Mouse (Mus musculus) heart, adult 8-10 months (tissue): ENCODE results near the gene Gm20388. TPM values are rescaled to one million over a fixed set of nuclear protein-coding genes. Genes with fewer than 3 reads are reported as not detected.

Experiments used
- DNase-seq: peaks from one replicate; pipeline ENCODE4 v3.0.0; 2022; ENCODE audit warnings: low spot score
- total RNA-seq, 4 experiments: library from RNA; stranded (reverse); gene quantifications; 2 replicates each; pipeline ENCODE4 v1.2.4; 2022

Gene Gm20388
- total RNA-seq, 4 experiments from 2014 or later = 4.2 to 6.7 TPM; not detected in 2

DNA sequence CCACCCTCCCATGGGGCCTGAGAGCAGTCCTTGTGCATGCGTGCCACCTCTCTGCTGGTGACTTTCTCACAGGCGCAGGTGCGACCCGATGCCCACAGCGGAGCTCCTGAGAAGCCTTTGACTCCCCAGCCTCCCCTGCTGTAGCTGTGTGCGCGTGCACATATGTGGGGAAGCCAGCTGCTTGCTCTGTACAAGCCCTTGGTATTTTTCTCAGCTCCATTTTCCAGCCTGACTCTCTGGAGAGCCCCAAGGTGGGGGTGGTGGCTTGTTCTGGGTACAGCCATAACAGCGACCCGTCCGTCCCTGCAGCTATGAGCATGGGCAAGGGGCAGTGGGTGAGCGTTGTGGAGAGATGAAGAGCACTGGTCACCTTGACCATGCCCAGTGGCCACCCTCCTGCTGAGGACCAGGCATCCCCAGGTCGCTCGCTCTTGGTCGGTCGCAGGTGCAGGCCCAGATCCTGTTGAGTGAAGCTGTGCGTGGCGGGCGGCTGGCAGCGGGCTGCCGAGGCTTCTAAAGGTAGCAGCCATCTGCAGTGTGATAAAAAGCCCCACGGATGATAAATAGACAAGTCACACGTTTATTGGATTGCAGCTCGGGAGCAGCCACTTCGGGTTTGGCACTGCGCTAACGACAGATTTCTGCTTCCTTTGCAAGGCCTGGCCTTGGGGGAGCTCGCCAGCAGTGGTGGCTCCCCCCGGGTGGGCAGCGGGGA lies 502.4 kb downstream of the Gm20388 start:
- no peak for DNase-seq

DNA sequence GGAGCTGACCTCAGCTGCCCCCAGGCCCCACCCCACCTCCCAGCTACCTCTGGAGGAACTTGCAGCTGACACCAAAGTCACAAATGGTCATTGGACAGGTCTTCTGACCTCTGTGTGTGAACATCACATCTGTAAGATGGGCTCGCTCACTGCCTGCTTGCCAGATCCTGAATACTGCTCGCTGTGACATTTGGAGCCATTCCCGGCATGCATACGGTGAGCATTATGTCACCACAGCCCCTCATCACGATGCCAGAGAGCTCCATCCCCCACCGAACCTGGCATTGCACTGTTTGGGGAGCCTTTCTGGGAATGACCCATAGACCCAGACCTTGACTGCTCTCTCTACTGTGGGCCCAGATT lies 503.0 kb downstream of the Gm20388 start:
- no peak for DNase-seq

DNA sequence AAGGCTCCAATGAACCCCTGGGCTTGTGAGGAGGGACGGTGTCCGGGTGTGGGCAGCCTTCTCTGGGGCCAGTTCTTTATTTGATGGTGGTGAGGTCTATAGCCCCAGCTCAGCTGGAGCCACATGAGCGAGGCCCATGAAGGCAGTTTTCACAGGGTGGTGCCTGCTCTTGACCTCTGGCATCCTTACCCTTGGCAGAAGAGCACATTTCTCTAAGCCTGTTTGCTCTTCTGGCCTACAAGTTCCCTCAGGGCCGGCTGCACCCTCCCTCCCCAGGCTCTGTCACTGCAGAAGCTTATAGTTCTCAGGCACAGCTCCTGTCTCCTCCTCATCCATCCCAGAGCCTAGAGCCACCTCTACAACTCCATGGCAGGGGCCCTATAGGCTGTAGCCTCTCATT lies 503.6 kb downstream of the Gm20388 start:
- no peak for DNase-seq

DNA sequence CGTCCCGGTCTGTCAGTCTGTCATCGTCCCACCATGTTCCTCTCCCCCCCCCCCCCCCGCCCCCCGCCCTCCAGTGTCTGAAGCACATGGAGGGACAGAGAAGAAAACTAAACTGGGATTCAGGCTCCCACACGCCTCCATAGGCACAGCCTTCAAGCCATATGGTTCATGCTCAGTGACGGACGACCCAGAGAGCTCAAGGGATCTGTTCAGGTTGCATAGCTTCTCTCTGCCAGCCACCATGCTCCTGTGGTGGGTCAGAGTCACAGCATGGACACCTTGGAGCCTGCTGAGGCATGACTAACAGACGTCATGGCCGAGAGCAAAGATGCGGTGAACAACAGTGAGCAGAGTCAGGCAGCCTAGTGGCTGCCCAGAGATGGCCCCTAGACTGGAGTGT lies 504.8 kb downstream of the Gm20388 start:
- no peak for DNase-seq

DNA sequence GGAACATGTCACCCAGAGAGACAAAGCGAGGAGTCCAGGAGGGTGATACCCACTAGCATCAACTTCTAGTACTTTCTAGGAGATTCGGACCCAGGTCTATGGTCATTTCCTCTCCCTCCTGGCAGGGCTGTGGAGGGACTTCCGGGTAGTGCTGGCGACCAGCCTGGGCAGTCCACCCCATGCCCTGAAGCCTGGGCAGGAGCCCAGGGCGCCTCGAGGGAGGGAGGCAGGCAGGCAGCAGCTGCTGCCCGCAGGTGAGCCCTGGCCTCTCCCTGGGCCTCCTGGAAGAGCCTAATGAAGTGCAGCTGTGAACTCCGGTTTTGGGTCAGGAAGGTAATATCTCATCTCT lies 505.5 kb downstream of the Gm20388 start:
- DNase-seq = no peak

DNA sequence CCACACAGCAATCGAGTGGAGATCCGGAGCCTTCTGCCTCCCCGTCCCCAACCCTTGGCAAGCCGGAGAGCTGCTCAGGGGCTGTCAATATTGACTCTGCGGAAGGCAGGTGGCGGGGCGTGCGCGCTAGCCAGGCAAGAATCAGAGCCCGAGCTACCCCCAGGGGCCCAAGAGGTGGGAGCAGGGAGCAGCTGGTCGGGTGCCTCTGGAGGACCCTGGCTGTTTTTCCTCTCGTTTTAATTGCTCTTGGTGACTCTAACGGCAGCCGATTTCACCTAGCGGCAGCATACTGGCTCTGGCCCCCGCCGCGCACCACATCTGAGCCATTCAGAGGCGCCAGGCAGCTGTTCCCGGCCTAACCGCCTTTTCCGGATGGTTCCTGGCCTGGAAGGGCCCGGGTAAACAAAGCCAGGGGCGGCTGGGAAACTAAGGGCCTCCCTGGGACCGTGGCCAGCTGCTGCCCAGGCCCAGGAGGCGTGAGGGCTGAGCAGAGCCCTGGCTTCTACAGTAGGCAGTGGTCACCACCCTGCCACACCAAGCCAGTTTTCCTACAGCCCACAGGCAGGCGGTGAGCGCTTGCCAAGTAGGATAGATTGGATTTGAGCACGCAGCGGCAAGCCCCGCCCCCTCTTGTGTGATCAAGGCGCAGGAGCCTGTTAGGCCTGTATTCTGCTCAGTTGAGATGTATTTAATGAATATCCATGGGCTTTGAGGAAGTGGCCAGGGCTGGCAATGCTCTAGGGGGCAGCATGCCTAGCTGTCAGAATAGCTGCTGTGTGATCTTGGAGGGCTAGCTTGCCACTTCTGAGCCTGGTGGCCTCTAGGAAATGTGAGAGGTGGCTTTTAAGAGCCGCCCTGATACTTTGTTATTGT lies 506.1 kb downstream of the Gm20388 start:
- peak; percentile 71 for DNase-seq

DNA sequence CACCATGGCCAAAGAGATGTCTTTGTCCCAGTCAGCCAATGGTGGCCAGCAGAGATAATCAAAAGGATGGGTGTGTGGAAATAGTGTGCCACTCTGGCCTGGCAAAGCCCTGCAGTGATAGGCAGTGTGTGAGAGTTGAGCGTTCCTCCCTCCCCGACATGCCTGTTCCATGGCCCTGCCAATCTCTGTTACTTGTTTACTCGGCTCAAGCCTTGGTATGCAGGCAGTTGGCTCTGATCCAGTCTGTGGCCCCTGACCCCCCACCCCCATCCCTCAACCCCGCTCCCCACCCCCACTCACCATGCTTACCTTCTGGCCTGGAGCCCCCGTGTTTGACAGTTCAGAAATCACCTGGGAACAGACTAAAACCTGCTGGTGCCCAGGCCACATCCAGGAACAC lies 507.5 kb downstream of the Gm20388 start:
- DNase-seq = no peak

DNA sequence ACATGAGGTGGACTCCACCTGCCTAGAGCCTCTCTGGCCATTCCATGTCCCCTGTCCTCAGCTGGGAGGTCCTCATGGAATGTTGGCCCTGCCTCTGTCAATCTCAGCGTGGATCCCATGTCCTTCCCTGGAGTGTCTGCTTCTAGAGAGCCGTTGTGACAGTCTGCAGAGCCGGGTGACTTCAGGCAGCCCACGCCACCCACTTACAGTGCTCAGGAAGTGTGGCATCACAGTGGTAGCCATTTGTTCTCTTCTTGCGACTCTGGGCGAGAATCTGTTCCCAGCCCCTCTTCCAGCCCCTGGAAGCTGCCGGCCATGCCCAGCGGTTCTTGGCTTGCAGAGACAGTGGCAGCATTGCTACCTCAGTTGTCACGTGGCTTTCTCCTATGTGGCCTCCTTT lies 509.0 kb downstream of the Gm20388 start:
- no peak for DNase-seq

DNA sequence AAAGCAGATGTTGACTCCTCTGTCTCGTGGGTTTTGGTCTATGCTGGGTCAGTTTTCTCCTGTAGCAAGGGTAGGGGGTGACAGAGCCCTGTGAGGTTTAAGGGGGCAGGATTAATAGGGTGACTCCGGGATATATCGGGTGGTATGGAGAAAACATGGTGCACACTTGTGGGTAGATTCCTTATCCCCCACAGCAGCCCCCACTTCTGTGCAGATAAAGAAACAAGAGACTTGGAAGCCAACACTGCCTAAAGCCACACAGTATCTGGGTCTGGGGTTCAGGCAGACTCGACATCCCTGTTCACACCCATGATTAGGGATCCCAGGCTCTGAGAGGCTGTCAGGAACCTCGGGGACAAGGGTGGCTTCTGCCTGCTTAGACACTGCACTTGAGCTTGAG lies 509.6 kb downstream of the Gm20388 start:
- DNase-seq = no peak

DNA sequence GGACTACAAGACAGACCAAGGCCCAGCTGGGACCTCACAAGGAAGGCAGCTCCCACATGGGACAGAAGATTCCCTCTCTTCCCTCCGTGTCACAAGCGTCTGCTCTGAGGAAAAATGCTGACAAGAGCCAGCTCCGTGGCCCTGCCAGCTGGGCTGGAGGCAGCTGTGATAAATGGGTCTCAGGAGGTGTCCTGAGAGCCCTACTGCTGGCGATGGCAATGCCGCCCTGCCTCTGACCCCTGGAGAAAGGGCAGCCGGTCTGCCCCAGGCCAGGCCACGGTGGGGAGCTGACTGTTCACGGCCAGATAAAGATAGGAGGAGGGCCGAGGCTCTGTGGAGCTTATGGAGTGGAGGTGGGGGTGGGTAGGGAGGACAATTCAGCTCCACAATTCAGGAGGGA lies 511.0 kb downstream of the Gm20388 start:
- DNase-seq = no peak

DNA sequence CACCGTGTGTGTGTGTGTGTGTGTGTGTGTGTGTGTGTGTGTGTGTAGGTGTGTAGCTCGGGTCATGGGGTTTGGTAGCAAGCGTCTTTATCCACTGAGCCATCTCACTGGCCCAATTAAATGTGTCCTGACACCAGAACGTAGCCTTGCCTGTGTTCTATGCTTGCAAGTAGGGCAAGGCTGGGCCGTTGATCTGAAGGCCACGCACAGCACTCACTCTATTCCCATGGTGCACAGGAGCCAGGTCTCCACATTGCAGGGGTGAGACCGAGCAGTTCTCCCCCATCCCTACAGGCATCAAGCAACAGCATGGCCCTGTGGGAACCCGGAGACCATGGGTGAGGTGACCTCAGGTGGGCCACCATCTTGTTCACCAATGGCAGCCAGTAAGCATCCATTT lies 511.6 kb downstream of the Gm20388 start:
- no peak for DNase-seq

DNA sequence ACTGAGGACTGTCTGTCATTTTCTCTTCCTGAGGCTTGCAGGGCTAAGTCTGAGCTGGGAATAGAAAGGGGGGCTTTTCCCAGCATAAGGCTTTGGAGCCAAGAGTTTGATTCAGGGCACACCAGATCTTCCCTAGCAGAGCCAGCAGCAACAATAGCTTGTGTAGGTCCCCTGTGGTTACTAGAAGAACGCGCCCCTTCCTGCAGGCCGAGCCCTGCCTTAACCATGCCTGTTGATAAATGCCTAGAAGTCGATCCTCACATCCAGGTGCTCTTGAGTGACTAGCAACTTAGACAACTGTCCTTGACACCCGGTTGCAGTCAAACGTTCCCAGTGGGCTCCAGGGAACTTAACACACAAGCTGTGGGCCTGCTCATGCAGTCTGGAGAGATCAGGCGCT lies 512.9 kb downstream of the Gm20388 start:
- DNase-seq = no peak

DNA sequence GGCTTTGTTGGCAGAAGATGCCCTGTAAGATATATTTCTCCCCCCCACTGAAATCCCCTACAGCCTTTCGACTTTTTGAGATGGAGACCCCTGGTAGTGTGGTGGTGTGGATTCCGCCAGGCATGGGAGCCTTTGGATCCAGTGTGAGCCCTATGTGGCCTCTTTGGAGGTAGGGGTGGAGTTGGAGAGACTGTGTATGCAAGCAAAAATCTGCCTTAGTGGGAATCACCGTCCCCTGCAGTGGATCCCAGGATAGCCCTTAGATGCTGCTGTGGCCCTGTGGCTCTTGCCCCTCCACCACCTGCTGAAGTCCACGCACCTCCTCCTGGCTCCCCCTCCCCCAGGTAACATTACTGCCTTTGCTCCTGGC lies 514.2 kb downstream of the Gm20388 start:
- DNase-seq = no peak

DNA sequence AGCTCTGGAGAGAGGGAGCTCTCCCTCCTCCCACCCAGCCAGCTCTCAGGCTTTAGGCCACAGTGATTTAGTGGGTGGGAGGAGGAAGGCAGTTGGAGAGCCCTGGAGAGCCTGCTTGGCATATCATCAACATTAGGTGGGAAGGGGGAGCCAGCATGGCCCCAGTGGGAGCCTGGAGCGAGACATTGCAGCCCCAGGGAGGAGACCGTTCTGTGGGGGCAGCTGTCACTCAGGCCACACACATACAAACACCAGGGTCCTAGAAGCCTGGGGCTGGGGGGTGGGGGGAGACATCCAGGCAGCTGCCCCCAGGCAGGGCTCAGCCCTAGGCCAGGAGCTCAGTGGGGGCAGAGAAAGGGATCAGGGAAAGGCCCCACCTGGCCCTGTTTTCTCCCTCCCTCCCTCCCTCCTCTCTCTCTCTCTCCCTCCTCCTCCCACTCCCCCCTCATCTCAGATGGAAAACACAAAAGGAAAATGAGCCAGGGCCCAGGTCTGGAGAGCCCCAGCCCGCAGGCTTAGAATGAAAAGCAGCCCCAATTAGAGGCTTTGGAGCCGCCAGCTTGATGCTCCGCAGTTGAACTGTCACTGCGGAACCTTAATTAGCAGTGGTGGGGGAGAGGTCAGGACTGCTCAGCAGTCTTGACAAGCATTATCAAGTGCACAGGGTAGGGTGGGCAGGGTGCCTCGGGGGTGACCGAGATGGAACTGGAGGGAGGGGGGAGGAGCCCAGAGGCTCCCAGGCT lies 514.7 kb downstream of the Gm20388 start:
- DNase-seq = no peak

DNA sequence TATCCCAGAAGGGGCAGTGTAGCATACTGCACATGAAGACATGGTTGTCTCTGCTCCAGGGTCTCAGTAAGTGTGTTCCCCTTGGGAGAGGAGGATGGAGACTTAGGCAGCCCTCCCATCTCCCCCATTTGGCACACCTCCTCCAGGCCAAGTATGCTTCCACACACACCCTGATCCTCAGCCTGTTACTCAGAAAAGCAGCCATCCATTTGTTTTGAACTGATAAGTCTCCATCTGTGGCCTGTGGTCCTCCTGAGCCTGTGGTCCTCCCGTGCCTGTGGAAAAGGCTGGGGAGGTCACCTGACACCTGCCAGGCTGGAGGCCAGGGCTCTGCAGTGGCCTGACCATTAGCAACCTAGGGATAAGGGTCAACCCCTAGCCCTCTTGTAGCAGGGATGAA lies 515.5 kb downstream of the Gm20388 start:
- no peak for DNase-seq

DNA sequence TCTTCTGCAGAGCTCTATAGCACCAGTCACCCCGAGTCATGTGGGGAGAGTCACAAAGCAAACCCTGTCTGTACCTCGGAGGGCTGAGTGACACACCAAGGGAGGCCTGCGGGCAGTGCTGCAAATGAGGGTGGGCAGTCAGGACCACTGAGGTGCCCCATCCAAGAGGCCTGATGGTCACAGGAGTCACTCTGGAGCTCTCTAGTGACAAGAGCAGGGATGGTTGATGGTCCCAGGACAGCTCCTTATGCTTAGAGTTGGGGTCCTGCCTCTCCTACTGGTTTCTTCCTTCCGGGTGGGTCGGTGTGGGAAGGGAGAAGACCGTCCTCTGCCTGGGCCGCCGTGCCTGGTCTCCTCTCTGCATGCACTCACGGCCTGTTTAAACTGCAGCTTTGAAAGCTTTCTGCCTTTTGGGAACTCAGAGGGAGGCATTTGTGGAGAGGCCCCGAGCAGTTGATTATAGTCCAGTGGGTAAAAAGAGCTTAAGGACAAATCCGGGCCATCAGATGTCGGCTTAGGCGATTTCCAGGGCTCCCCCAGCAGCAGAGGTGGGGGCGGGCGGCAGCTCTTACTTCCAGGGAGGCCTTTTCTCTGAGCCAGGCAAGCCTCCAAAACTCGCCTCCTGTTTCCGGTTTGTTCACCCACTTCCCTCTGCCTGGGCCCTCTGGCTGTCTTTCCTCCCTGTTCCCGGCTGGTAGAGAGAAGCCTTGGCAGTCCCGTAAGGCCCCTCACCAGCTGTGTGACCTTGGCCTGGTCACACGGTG lies 516.2 kb downstream of the Gm20388 start:
- DNase-seq = peak; percentile 57

DNA sequence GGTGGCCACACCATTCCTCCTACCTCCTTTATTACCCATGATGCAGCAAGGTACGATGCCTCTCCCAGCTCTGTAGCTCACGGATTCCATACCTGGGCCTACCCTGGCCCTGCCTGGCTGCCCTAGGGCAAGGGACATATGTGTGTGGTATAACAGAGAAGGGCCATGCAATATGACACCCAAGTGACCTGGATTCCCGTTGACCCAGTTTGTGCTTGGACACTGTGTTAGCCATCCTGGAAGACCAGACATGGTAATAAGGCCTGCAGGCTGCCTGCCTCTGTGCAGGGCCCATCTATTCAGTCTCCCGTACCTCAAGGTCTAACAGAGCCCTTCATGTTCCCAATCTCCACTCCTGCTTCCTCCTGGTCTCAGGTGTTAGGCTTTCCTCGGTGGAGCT lies 517.9 kb downstream of the Gm20388 start:
- DNase-seq = no peak

DNA sequence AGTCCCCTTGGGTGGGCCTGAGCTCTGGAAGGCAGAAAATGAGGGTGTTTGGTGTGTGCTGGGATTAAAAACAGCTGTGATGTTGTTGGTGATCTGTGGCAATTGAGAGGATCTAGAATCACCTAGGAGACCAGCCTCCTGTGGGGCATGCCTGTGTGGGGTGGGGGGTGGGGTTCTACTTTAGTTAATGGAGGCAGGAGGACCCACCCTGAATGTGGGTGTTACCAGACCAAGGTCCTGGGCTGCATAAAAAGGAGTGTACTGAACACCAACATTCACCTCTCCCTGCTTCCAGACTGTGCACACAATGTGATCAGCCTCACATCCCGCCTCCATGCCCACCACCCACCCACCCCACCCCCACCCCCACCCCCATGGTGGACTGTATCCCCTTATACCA lies 518.5 kb downstream of the Gm20388 start:
- DNase-seq = no peak

DNA sequence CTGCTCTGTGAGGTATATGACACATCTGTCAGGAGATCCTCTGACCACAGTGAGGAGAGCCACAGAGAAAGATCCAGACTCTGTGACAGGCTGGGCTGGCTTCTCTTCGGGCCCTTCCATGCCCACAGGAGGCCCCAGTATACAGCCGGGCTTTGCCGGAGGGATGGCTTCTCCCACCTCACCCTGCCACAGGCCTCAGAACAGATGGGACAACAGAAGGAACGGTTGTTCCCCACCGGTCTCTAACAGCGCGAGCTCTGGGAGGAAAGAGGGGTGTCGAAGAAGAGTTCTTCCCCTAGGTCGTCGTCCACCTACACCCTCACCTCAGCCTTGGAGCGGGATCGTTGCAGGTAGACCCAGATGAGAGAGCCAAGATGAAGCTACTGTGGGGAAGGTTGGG lies 520.4 kb downstream of the Gm20388 start:
- DNase-seq = no peak

DNA sequence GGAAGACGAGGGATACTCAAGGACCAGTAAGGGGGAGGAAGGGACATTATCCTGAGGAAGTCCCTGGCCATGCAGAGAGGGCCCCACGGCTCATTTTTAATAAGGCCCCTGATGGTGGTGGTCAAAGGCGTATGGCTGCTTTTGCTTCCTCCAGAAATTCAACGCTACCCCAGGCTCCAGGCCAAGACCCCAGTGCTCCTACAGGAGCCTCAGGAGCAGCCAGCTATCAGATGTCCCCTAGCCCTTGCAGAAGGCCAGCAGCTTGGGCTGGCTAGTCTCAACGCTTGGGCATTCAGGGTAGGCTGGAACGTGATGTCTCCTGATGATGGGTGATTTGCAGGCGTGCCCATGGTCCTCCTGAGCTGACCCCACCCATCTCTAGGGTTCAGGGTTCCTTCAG lies 521.8 kb downstream of the Gm20388 start:
- DNase-seq = no peak

DNA sequence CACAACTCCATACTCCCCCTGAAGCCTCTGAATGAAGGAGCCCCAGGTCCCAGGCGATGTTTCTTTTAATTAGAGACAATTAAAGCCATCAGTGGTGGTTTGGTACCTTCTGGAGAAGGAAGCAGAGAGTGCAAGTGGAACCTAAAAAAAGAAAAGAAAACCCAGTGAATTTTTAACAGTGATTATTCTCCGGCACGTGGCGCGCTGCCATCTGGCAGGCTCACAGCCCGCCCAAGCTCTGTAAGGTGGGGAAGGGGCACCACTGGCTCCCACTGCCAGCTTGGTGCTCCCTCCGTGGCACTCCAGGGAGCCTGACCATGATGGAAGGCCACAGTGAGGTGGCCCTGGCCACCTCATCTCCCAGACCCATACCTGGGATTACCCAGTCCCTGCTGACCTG lies 522.5 kb downstream of the Gm20388 start:
- DNase-seq = no peak

DNA sequence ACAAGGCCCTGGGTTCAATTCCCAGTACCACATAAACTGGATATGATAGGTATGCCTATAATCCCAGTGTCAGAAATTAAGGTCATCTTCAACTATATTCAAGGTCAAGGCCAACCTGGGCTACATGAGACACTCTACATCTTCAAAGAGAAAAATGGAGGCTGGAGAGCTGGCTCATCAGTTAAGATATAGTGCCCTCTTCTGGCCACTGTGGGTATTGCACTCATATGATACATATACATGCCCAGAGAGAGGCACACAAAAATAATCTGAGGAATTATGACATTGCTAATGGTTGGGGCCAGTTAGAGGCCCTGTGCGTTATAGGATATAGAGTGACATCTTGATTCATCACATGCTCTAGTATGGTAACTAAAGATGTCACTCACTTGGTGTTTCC lies 523.1 kb downstream of the Gm20388 start:
- DNase-seq = no peak
